Mouse (Mus musculus): ENCODE data around the gene Zscan26. TPM values are rescaled to one million over a fixed set of nuclear protein-coding genes. Genes with fewer than 3 reads are reported as not detected.

Zscan26 gene
- total RNA-seq, 2 experiments from 2014 or later, result 20.4 to 23.2 TPM

GRCm38 (mm10) chr13:21440503-21441206 is 12.9 kb downstream of the Zscan26 start, which contains the start of gene Pgbd1:
Pgbd1 (minus strand) TSS chr13:21441058.
- peak; percentile 37 to 49 for DNase-seq
- intact Hi-C loops (cut with DNase I), result loop anchor here (2.0 kb wide), 1 partner anchor 38 kb away; the partner anchor contains the start of gene Zkscan3

DNA sequence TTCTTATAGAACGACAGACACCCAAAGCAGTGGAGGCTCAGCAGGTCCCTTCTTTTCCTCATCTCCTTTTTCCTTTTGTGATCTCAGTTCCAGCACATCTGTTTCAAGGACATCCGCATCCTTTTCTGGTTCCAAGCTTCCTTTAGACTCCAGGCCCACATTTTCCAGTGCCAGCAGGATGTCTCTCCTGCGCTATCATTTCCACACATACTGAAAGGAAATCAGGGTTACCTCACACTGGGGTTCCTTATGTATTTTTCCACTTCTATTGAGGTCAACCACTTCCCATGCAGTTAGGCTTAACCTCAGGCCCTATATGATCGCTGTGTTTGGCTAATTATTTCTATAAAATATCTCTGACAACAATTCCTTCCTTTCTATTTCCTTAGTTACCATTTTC is 18.1 kb downstream of the Zscan26 start:
- intact Hi-C loops (cut with DNase I), result no loop called here

GRCm38 (mm10) chr13:21427631-21428030 is 25.9 kb downstream of the Zscan26 start:
- intact Hi-C loops (cut with DNase I), result no loop called here
- DNase-seq, result no peak

More for the DNA sequence above, 18.1 kb downstream of the Zscan26 start:
- no peak for DNase-seq

GRCm38 (mm10) chr13:21423301-21423700 is 30.2 kb downstream of the Zscan26 start:
- DNase-seq, result no peak
- intact Hi-C loops (cut with DNase I), result no loop called here

DNA sequence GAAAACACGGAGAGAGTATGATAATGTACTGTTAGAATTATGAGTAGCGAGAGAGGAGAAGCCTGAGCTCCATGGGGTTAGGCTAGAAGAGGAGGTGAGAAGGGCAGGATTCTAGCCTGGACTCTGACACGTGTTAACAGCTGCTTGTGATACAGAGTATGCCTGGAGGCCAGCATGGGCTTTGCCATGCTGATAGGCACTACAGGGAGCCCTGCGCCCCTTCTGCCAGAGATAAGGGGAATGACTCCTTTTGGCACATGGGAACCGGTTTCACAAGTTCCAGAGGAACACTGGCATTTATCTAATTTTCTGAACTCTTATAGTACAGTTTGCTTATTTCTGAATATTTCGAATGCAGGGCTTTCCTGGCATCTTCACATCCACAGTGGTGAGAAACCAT is 34.7 kb downstream of the Zscan26 start:
- no peak for DNase-seq
- intact Hi-C loops (cut with DNase I), result no loop called here

GRCm38 (mm10) chr13:21417298-21418010 is 36.1 kb downstream of the Zscan26 start:
- no peak for DNase-seq
- intact Hi-C loops (cut with DNase I), result no loop called here

DNA sequence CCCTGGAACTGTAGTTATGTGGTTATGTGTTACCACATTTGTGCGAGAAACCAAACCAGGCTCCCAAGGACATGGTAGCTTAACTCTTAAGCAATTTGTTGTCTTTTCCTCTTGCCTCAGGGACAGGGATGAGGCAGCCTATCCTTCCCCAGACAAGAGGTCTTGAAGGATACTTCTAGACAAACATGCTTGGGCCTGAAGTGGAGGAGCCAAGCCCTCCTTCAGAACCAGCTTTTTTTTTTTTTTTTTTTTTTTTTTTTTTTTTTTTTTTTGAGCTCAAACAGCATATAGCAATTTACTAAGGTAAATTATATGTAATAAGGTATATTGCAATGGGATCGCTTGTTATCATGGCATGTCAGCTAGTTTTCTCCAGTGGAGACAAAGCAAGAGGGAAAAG is 37.8 kb downstream of the Zscan26 start:
- DNase-seq, result no peak

GRCm38 (mm10) chr13:21415266-21415665 is 38.3 kb downstream of the Zscan26 start:
- DNase-seq, result no peak
- intact Hi-C loops (cut with DNase I), result no loop called here

More for the DNA sequence above, 37.8 kb downstream of the Zscan26 start:
- intact Hi-C loops (cut with DNase I), result no loop called here

GRCm38 (mm10) chr13:21414231-21415212 is 39.0 kb downstream of the Zscan26 start:
- no peak for DNase-seq
- intact Hi-C loops (cut with DNase I), result no loop called here

GRCm38 (mm10) chr13:21408805-21409459 is 44.6 kb downstream of the Zscan26 start:
- intact Hi-C loops (cut with DNase I), result loop anchor here (10.0 kb wide), 2 partner anchors 96 to 306 kb away; partner anchors contain the start of genes Gm11273, Hist1h2ai, Hist1h2bl and Hist1h3h
- no peak for DNase-seq

DNA sequence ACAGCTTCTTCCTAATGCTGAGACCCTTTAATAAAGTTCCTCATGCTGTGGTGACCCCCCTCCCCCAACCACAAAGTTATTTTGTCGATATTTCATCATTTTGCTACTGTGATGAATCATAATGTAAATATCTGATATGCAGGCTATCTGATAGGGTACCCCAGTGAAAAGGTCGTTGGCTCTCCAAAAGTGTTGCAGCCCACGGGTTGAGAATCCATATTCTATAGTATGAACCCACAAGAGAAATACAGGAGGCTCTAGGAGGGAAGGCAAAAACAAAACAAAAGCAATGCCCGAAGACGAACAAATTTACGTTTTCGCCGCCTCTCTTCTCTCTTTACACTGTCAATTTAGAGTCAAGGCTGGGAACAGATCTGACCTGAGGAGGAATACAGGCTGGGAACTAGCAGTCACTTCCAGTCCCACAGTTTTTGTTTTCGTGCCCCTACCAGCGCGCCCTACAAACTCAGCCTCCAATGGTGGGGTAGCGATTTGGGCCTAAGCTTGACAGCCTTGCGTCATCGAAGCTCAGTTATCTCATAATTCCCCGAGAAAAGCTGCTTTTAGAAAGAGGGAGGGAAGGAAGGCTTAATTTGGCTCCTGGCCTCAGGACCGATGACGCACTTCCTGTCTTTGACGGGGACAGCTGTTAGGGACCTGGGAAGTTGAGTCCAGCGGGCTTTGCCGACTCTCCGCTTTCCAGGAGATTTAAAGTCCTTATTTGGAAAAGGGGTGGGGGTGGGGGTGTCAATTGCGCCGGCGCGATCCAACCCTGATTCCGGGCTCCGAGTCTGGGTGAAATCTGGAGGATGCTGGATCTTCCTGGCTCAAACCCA is 45.3 kb downstream of the Zscan26 start:
- peak; percentile 82 to 83 for DNase-seq
- intact Hi-C loops (cut with DNase I), result loop anchor here (10.0 kb wide), 2 partner anchors 97 to 307 kb away; partner anchors contain the start of genes Gm11273, Hist1h2ai, Hist1h2bl and Hist1h3h

DNA sequence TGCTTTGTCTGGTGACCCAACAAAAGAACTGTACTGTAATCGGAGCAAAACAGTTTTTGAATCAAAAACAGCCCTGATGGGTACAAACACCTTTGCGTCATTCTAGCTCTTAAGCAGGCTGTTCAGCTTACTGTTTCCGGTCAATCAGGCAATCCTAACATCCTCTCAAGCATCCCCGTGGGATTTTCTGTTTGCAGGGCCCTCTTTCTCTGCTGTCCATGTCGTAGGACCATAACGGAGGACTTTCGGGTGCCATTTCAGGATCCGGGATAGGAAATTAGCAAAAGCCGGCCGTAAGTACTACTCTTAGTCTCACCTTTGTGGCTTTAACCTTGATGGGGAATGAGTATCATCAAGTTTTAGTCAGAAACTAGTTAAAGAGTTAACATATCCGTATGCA is 46.2 kb downstream of the Zscan26 start:
- intact Hi-C loops (cut with DNase I), result loop anchor here (10.0 kb wide), 2 partner anchors 97 to 307 kb away; partner anchors contain the start of genes Gm11273, Hist1h2ai, Hist1h2bl and Hist1h3h
- DNase-seq, result peak; percentile 4 to 20

- intact Hi-C loops (cut with DNase I), result loop anchor here (1.0 to 10.0 kb wide), 6 partner anchors 38 to 312 kb away; partner anchors contain the start of genes Gm11273, Hist1h2ai, Hist1h2bl and Hist1h3h
- DNase-seq, result no peak
Observed at GRCm38 (mm10) chr13:21402848-21403247, 50.7 kb downstream of the Zscan26 start.

- intact Hi-C loops (cut with DNase I), result loop anchor here (1.0 to 10.0 kb wide), 6 partner anchors 38 to 312 kb away; partner anchors contain the start of genes Gm11273, Hist1h2ai, Hist1h2bl and Hist1h3h
- DNase-seq, result peak; percentile 88 to 89
Observed at GRCm38 (mm10) chr13:21402287-21402846, 51.2 kb downstream of the Zscan26 start, which contains the start of gene Zkscan3. Zkscan3 (minus strand) TSS chr13:21402755.

DNA sequence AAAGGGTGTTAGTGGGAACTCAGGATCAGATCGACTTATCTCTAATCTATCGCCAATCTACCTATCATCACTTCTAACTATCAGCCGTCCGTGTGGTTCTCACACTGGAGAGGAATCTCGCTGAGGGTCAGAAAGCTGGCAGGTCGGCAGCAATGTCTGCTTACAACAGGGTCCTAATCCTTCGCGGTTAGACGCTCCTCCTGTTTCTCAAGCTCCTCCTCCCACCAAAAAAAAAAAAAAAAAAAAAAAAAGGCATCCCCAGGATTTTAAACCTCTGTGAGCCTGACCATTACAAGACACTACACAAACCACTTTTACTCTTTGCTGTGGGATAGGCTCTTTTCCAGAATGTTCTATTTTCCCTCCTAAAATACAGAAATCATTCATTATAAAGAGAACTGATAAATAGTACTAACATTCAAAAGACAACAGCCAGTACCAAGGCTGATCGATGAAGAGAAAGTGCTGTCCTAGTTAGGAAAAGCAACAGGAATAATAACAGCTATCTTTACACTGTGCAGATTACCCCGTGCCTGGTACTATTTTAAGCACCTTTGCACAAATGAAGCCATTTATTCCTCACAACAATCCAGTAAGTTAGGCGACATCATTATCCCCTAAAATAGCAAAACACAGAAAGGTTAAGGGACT is 51.8 kb downstream of the Zscan26 start:
- intact Hi-C loops (cut with DNase I), result loop anchor here (1.0 to 10.0 kb wide), 6 partner anchors 39 to 313 kb away; partner anchors contain the start of genes Gm11273, Hist1h2ai, Hist1h2bl and Hist1h3h
- DNase-seq, result no peak

- DNase-seq, result no peak
- intact Hi-C loops (cut with DNase I), result loop anchor here (10.0 kb wide), 2 partner anchors 104 to 314 kb away; partner anchors contain the start of genes Gm11273, Hist1h2ai, Hist1h2bl and Hist1h3h
Observed at GRCm38 (mm10) chr13:21401166-21401565, 52.4 kb downstream of the Zscan26 start.

- intact Hi-C loops (cut with DNase I), result no loop called here
- no peak for DNase-seq
Observed at GRCm38 (mm10) chr13:21397486-21397885, 56.0 kb downstream of the Zscan26 start.
